Mouse (Mus musculus): ENCODE measurements at regions not wholly inside any gene's neighbourhood (a gene's known extent, or its start where the extent isn't known, plus 50 kb on each side); places are given as distances from the start of the nearest gene placed in this dataset.

GRCm38 (mm10) chr7:54734039-54734438 lies 101.3 kb upstream of the Luzp2 start:
- peak; percentile 9 for DNase-seq

DNA sequence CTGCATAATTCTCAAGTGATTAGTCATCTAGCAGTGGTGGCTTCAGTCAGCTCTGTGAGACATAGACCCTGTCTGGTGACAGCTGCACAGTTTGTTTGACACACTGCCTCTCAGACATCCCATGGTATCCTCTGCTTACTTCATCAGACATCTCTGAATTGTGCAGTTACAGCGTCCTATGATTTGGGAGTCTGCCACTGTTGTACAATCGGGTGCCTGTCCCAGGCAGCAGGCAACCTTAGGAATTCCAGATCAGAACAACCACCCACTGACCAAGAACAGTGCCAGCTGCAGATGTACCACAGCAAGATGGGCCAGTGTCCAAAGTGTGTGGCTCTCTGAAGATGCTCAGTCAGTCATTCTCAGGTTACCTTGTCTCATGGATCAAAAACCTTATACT lies 100.4 kb upstream of the Luzp2 start:
- no peak for DNase-seq

- no peak for DNase-seq
These were observed 68.0 kb upstream of the Luzp2 start for GRCm38 (mm10) chr7:54767341-54767740.

GRCm38 (mm10) chr7:54768683-54769082 lies 66.6 kb upstream of the Luzp2 start:
- DNase-seq: no peak

GRCm38 (mm10) chr7:54781939-54782520 lies 53.3 kb upstream of the Luzp2 start:
- no peak for DNase-seq

DNA sequence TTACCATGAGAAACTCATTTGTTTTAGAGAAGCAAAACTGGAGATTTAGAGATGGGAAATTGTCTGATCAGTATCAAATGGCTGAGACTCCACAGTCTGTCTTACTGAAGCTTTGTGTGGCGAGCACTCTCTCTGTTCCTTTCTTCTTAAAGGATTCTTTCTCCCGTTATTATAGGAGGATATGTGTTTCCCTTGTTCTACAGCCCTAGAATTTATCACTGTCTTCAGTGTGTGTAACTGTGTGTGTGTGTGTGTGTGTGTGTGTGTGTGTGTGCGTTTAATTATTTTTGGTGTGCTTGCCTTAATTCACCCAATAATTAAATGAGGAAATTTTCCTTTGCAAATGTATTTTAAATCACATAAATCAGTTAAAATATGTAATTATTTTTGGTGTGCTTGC lies 52.7 kb upstream of the Luzp2 start:
- no peak for DNase-seq

DNA sequence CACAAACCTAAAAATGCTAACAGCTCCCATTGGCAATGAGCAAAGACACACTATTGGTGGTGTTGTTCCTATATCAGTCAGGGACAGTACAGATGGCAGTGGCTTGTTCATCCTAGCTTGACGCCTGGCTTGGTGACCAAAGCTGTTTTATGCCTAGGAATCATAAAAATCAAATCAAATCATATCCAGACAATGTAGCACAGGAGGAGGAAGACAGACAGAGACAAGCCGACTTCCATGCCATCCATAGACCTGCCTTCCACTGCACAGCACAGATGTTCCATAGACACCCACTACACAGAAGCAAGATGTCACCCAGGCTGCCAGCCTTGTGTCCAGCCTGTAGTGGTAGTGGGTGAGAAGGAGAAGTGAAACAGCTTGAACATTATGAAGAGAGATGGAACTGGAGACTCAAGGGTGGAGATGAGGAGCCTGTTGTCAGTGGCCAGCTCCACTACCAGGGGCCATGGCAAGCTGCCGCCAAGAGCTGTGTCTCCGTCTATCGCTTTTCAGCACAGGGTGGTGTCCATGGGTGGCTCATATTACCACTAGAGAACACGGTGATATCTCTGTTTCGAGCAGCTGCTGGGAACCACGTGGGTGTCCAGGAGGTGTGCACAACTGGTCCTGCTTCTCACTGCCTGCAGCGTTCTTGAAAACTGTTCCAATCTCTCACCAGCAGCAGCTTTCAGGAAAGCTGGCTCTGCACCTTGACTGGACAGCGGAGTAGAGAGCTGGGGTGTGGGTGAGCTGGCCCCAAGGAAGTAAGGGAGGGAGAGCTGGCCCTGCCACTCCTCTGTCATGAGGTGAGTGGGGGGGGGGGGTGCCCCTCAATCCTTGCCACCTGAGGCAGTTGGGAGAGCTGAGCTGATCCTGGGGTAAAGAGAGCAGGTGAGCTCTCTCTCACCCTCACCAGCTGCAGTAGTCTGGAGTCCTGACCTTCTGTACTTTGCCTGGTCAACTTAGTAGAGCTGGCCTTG lies 51.5 kb upstream of the Luzp2 start:
- no peak for DNase-seq

Measured in cerebellum, adult 11 months (tissue).